Mouse (Mus musculus) intestine, embryonic 14.5 days (tissue): Measurements from ENCODE around the gene Arhgap10. TPM values are rescaled to one million over a fixed set of nuclear protein-coding genes. Genes with fewer than 3 reads are reported as not detected.

ENCODE experiments used
- ATAC-seq: fragments of 200-750 bp; cut with Nextera tagmentation; replicated peaks from 2 replicates; pipeline ENCODE4 v1.8.0; 2017; ENCODE audit warnings: low read depth, moderate number of reproducible peaks, moderate TSS enrichment, moderate library complexity; ENCODE audit not compliant: low FRiP score, low TSS enrichment
- DNase-seq: peaks from one replicate; pipeline ENCODE4 v3.0.0-alpha.2; 2018; ENCODE audit warnings: low spot score
- H3K27ac ChIP-seq: fragments of 300-500 bp; sonication (generic); 2 replicates; pipeline ENCODE4 v1.5.1; 2014; ENCODE audit warnings: low read depth, mild to moderate bottlenecking, control low read depth
- H3K27me3 ChIP-seq: fragments of 300-500 bp; sonication (generic); replicated peaks from 2 replicates; pipeline ENCODE4 v1.6.1; 2014; ENCODE audit warnings: low read length, control low read depth; ENCODE audit not compliant: control insufficient read depth, insufficient read depth
- H3K36me3 ChIP-seq: fragments of 300-500 bp; sonication (generic); 2 replicates; pipeline ENCODE4 v1.6.1; 2014; ENCODE audit warnings: low read length, control low read depth; ENCODE audit not compliant: control insufficient read depth, insufficient read depth
- H3K4me1 ChIP-seq: fragments of 300-500 bp; sonication (generic); replicated peaks from 2 replicates; pipeline ENCODE4 v1.6.1; 2014; ENCODE audit warnings: low read length, control low read depth, mixed read lengths; ENCODE audit not compliant: control insufficient read depth, insufficient read depth
- H3K4me2 ChIP-seq: fragments of 300-500 bp; sonication (generic); 2 replicates; pipeline ENCODE4 v1.6.1; 2014; ENCODE audit warnings: low read length
- H3K4me3 ChIP-seq: fragments of 300-500 bp; sonication (generic); 2 replicates; pipeline ENCODE4 v1.5.1; 2014; ENCODE audit warnings: low read depth, low read length, control low read depth, mixed read lengths
- H3K9ac ChIP-seq: fragments of 300-500 bp; sonication (generic); 2 replicates; pipeline ENCODE4 v1.6.1; 2014; ENCODE audit warnings: mild to moderate bottlenecking, low read length
- H3K9me3 ChIP-seq: fragments of 300-500 bp; sonication (generic); 2 replicates; pipeline ENCODE4 v1.6.1; 2016; ENCODE audit warnings: low read length, control low read depth; ENCODE audit not compliant: control insufficient read depth
- WGBS: fragments of 180-500 bp; shearing (Covaris S2); extraction: QIAGEN DNeasy Blood & Tissue Kit; methylation state at CpG from one replicate; pipeline ENCODE4 v1.1.7; 2014; 5-methylcytosine and 5-hydroxymethylcytosine counted together
- polyA plus RNA-seq: library from polyadenylated mRNA; unstranded; fragments of >200 nt; fragmentation: Nextera tagmentation; extraction: Ambion mirVana; gene quantifications from 2 replicates; pipeline ENCODE4 v1.2.1, GENCODE M21; 2014

Arhgap10 gene
- polyA plus RNA-seq, 1 experiment from 2014 or later: 33.6 TPM

- Histone ChIP-seq H3K9ac (no peak overlapping the region), H3K36me3 (peaks cover 19% of the 10 kb centered on the region), H3K27ac (no peak overlapping the region), H3K9me3 (0 out of 2 replicates have a peak, but pooled peaks cover 4% of the 10 kb centered on the region), H3K27me3 (no peaks in the 10 kb centered on the region), H3K4me1 (no peaks in the 10 kb centered on the region), H3K4me3 (no peak overlapping the region), H3K4me2 (no peak overlapping the region)
- 88% methylated on average over 11 of the region's 11 CpGs for WGBS
- peak; percentile 40 for DNase-seq
- no peak for ATAC-seq
Measured at GRCm38 (mm10) chr8:77294599-77294998, 223.2 kb downstream of the Arhgap10 start.

GRCm38 (mm10) chr8:77292649-77293048, 225.1 kb downstream of the Arhgap10 start:
- Histone ChIP-seq H3K4me1 (no peaks in the 10 kb centered on the region), H3K4me2 (no peak overlapping the region), H3K9ac (no peak overlapping the region), H3K9me3 (0 out of 2 replicates have a peak, but pooled peaks cover 4% of the 10 kb centered on the region), H3K27ac (no peak overlapping the region), H3K27me3 (no peaks in the 10 kb centered on the region), H3K36me3 (peaks cover 19% of the 10 kb centered on the region), H3K4me3 (no peak overlapping the region)
- ATAC-seq (no peak), DNase-seq (peak; percentile 28)
- WGBS: 81% methylated on average over 11 of the region's 11 CpGs

GRCm38 (mm10) chr8:77292120-77292519, 225.6 kb downstream of the Arhgap10 start:
- WGBS: 72% methylated on average over 4 of the region's 4 CpGs
- DNase-seq: peak; percentile 37

GRCm38 (mm10) chr8:77288492-77288891, 229.3 kb downstream of the Arhgap10 start:
- Histone ChIP-seq H3K27me3 (no peaks in the 10 kb centered on the region), H3K4me1 (no peaks in the 10 kb centered on the region), H3K36me3 (0 out of 2 replicates have a peak, but pooled peaks cover under 1% of the 10 kb centered on the region), H3K4me2 (no peak overlapping the region), H3K9ac (no peak overlapping the region), H3K4me3 (no peak overlapping the region), H3K9me3 (no peaks in the 10 kb centered on the region), H3K27ac (no peak overlapping the region)
- WGBS: 93% methylated on average over 12 of the region's 12 CpGs
- no peak for ATAC-seq
- no peak for DNase-seq

More at GRCm38 (mm10) chr8:77292120-77292519, 225.6 kb downstream of the Arhgap10 start:
- H3K27me3 ChIP-seq: no peaks in the 10 kb centered on the region
- no peak for ATAC-seq
- H3K9ac ChIP-seq: no peak overlapping the region
- H3K27ac ChIP-seq: no peak overlapping the region
- peaks cover 14% of the 10 kb centered on the region; the same call in 1 of the 2 replicates for H3K36me3 ChIP-seq
- H3K4me2 ChIP-seq: no peak overlapping the region
- H3K4me1 ChIP-seq: no peaks in the 10 kb centered on the region
- 0 out of 2 replicates have a peak, but pooled peaks cover 4% of the 10 kb centered on the region for H3K9me3 ChIP-seq
- no peak overlapping the region for H3K4me3 ChIP-seq

GRCm38 (mm10) chr8:77288065-77288464, 229.7 kb downstream of the Arhgap10 start:
- no peak for DNase-seq
- 64% methylated on average over 3 of the region's 3 CpGs for WGBS

GRCm38 (mm10) chr8:77284473-77284872, 233.3 kb downstream of the Arhgap10 start:
- Histone ChIP-seq H3K9me3 (no peaks in the 10 kb centered on the region), H3K27me3 (no peaks in the 10 kb centered on the region), H3K36me3 (no peaks in the 10 kb centered on the region), H3K4me1 (no peaks in the 10 kb centered on the region), H3K4me2 (no peak overlapping the region), H3K4me3 (no peak overlapping the region), H3K9ac (no peak overlapping the region), H3K27ac (no peak overlapping the region)
- DNase-seq (no peak), ATAC-seq (no peak)
- 92% methylated on average over 3 of the region's 3 CpGs for WGBS

More at GRCm38 (mm10) chr8:77288065-77288464, 229.7 kb downstream of the Arhgap10 start:
- no peak for ATAC-seq
- Histone ChIP-seq H3K4me2 (no peak overlapping the region), H3K4me1 (no peaks in the 10 kb centered on the region), H3K9me3 (no peaks in the 10 kb centered on the region), H3K9ac (no peak overlapping the region), H3K4me3 (no peak overlapping the region), H3K36me3 (no peaks in the 10 kb centered on the region), H3K27ac (no peak overlapping the region), H3K27me3 (no peaks in the 10 kb centered on the region)

GRCm38 (mm10) chr8:77282605-77283236, 235.0 kb downstream of the Arhgap10 start:
- Histone ChIP-seq H3K4me2 (no peak overlapping the region), H3K4me3 (no peak overlapping the region), H3K4me1 (no peaks in the 10 kb centered on the region), H3K9me3 (no peaks in the 10 kb centered on the region), H3K9ac (no peak overlapping the region), H3K27me3 (no peaks in the 10 kb centered on the region), H3K36me3 (no peaks in the 10 kb centered on the region), H3K27ac (no peak overlapping the region)
- ATAC-seq (no peak), DNase-seq (peak; percentile 29)
- WGBS: 83% methylated on average over 7 of the region's 7 CpGs

GRCm38 (mm10) chr8:77279977-77280376, 237.8 kb downstream of the Arhgap10 start:
- H3K9ac ChIP-seq: no peak overlapping the region
- no peak for ATAC-seq
- H3K4me3 ChIP-seq: no peak overlapping the region
- no peaks in the 10 kb centered on the region for H3K9me3 ChIP-seq
- no peak for DNase-seq
- no peaks in the 10 kb centered on the region for H3K27me3 ChIP-seq
- H3K4me1 ChIP-seq: no peaks in the 10 kb centered on the region
- H3K36me3 ChIP-seq: peaks cover 12% of the 10 kb centered on the region
- H3K27ac ChIP-seq: no peak overlapping the region
- H3K4me2 ChIP-seq: no peak overlapping the region
- 49% methylated on average over 3 of the region's 3 CpGs for WGBS

- Histone ChIP-seq H3K4me1 (no peaks in the 10 kb centered on the region), H3K9me3 (no peaks in the 10 kb centered on the region), H3K36me3 (peaks cover 12% of the 10 kb centered on the region), H3K4me3 (no peak overlapping the region), H3K27me3 (no peaks in the 10 kb centered on the region), H3K9ac (no peak overlapping the region), H3K4me2 (no peak overlapping the region), H3K27ac (no peak overlapping the region)
- ATAC-seq: no peak
- DNase-seq: no peak
- 94% methylated on average over 4 of the region's 4 CpGs for WGBS
Measured at GRCm38 (mm10) chr8:77278246-77278645, 239.5 kb downstream of the Arhgap10 start.
